Mouse (Mus musculus) MEL-GATA-1-ER (cell line): ENCODE results near the gene Nop2.

Experiments
- DNase-seq: peaks from one replicate; pipeline ENCODE4 v3.0.0-alpha.2; 2012; ENCODE audit warnings: low read depth; ENCODE audit errors: extremely low read depth

Gene Nop2

GRCm38 (mm10) chr6:125170194-125170593, 38.5 kb downstream of the Nop2 start:
- DNase-seq, result no peak

GRCm38 (mm10) chr6:125172474-125172873, 40.8 kb downstream of the Nop2 start:
- no peak for DNase-seq

- no peak for DNase-seq
Observed at GRCm38 (mm10) chr6:125173256-125173655, 41.5 kb downstream of the Nop2 start.

GRCm38 (mm10) chr6:125175469-125175868, 43.8 kb downstream of the Nop2 start:
- no peak for DNase-seq

- DNase-seq, result no peak
Observed at GRCm38 (mm10) chr6:125179601-125180000, 47.9 kb downstream of the Nop2 start.

- DNase-seq, result no peak
Observed at GRCm38 (mm10) chr6:125182133-125182532, 50.4 kb downstream of the Nop2 start.

- DNase-seq, result no peak
Observed at GRCm38 (mm10) chr6:125186203-125186602, 54.5 kb downstream of the Nop2 start.

- peak; percentile 14 for DNase-seq
Observed at GRCm38 (mm10) chr6:125190816-125191215, 59.1 kb downstream of the Nop2 start.

GRCm38 (mm10) chr6:125191332-125192015, 59.8 kb downstream of the Nop2 start, which contains the start of the genes Ncapd2 and Mrpl51:
Gene Ncapd2 (minus strand): TSS chr6:125191701.
Gene Mrpl51 (plus strand): TSS chr6:125191801.
- peak; percentile 92 for DNase-seq

GRCm38 (mm10) chr6:125192016-125192714, 60.5 kb downstream of the Nop2 start:
- DNase-seq, result peak; percentile 86

GRCm38 (mm10) chr6:125192841-125193240, 61.1 kb downstream of the Nop2 start:
- peak; percentile 38 for DNase-seq

GRCm38 (mm10) chr6:125193390-125193789, 61.7 kb downstream of the Nop2 start:
- DNase-seq, result peak; percentile 53
